Mouse (Mus musculus) CH12.LX (cell line): ENCODE measurements around the gene Pla2g12b.

ENCODE experiments used
- CHD1 ChIP-seq: IDR thresholded peaks from 2 replicates; pipeline ENCODE4 v1.6.1; 2012; ENCODE audit warnings: low read depth, low read length, improper control_type of control experiment, inconsistent platforms
- CTCF ChIP-seq, 2 experiments: IDR thresholded peaks in 1 of 2; conservative IDR thresholded peaks in 1 of 2; 2 replicates each; pipeline ENCODE4 v1.5.1; 2011 to 2012; ENCODE audit warnings: low read depth in 2 of 2, low read length in 2 of 2, improper control_type of control experiment in 1 of 2, inconsistent platforms in 1 of 2, mild to moderate bottlenecking in 1 of 2, moderate library complexity in 1 of 2
- EP300 ChIP-seq: IDR thresholded peaks from 2 replicates; pipeline ENCODE4 v1.6.1; 2011; ENCODE audit warnings: low read length, improper control_type of control experiment
- GABPA ChIP-seq: IDR thresholded peaks from 2 replicates; pipeline ENCODE4 v1.6.1; 2012; ENCODE audit warnings: low read depth, low read length, improper control_type of control experiment, inconsistent platforms; ENCODE audit not compliant: insufficient replicate concordance
- HCFC1 ChIP-seq: IDR thresholded peaks from 2 replicates; pipeline ENCODE4 v1.6.1; 2012; ENCODE audit warnings: low read depth, mild to moderate bottlenecking, inconsistent platforms, low read length, improper control_type of control experiment
- MXI1 ChIP-seq: IDR thresholded peaks from 2 replicates; pipeline ENCODE4 v1.6.1; 2011; ENCODE audit warnings: mild to moderate bottlenecking, low read depth, low read length, improper control_type of control experiment
- NRF1 ChIP-seq: IDR thresholded peaks from 2 replicates; pipeline ENCODE4 v1.6.1; 2014; ENCODE audit warnings: low read depth, mild to moderate bottlenecking, inconsistent platforms, low read length, improper control_type of control experiment, moderate library complexity
- PAX5 ChIP-seq: IDR thresholded peaks from 2 replicates; pipeline ENCODE4 v1.6.1; 2012; ENCODE audit warnings: low read length, inconsistent platforms, mixed read lengths
- POLR2A ChIP-seq: IDR thresholded peaks from 2 replicates; pipeline ENCODE4 v1.6.1; 2011; ENCODE audit warnings: low read depth, mild to moderate bottlenecking, improper control_type of control experiment, low read length
- TCF12 ChIP-seq: IDR thresholded peaks from 2 replicates; pipeline ENCODE4 v1.6.1; 2014; ENCODE audit warnings: low read depth, mild to moderate bottlenecking, inconsistent platforms, low read length, improper control_type of control experiment
- USF1 ChIP-seq: IDR thresholded peaks from 2 replicates; pipeline ENCODE4 v1.6.1; 2014; ENCODE audit warnings: low read depth, mild to moderate bottlenecking, inconsistent platforms, low read length, improper control_type of control experiment
- ZKSCAN1 ChIP-seq: IDR thresholded peaks from 2 replicates; pipeline ENCODE4 v1.6.1; 2012; ENCODE audit warnings: low read depth, inconsistent platforms, low read length, improper control_type of control experiment, borderline replicate concordance

GRCm38 (mm10) chr10:59438651-59439050 is 35.2 kb downstream of the Pla2g12b start:
- no peak for TF ChIP-seq MXI1
- no peak for TF ChIP-seq CHD1
- TF ChIP-seq HCFC1, result no peak
- no peak for TF ChIP-seq CTCF (conservative IDR thresholded peaks at IDR 0.05 in 1 of 2, IDR thresholded peaks at IDR 0.05 in 1 of 2; ENCODE audit: low read depth in 2 of 2, low read length in 2 of 2)
- TF ChIP-seq USF1, result no peak
- TF ChIP-seq EP300, result no peak
- TF ChIP-seq TCF12, result no peak
- no peak for TF ChIP-seq POLR2A
- no peak for TF ChIP-seq NRF1
- no peak for TF ChIP-seq GABPA
- TF ChIP-seq ZKSCAN1, result no peak
- no peak for TF ChIP-seq PAX5
